Mouse (Mus musculus): ENCODE data around the gene Bricd5. TPM values are rescaled to one million over a fixed set of nuclear protein-coding genes. Genes with fewer than 3 reads are reported as not detected.
"Not testable (repeated sequence)": the region's sequence is repeated elsewhere in the genome, so short reads cannot be mapped to it uniquely, and the experiment has no call there.

Bricd5 gene
- polyA plus RNA-seq, 1 experiment from 2014 or later = 0.26 TPM

GRCm38 (mm10) chr17:24442632-24443155 is 31.0 kb upstream of the Bricd5 start, which contains the start of gene Dnase1l2:
Gene Dnase1l2, minus strand, starts transcription at chr17:24443105.
- no peak within 1 kb of the TSS for H3K4me3 ChIP-seq
- H3K9me3 ChIP-seq (replicated peaks) = no peaks in the 10 kb centered on the region
- no peak within 1 kb of the TSS for H3K27ac ChIP-seq
- WGBS = 84% methylated on average over 7 of the region's 7 CpGs
- H3K4me2 ChIP-seq = no peak within 1 kb of the TSS
- H3K9ac ChIP-seq = no peak within 1 kb of the TSS
- no peaks in the 10 kb centered on the region for H3K27me3 ChIP-seq
- H3K36me3 ChIP-seq (ENCODE audit: poor library complexity, severe bottlenecking) = peaks cover 99% of the 10 kb centered on the region
- no peaks in the 10 kb centered on the region for H3K4me1 ChIP-seq
- ATAC-seq = no peak

- Histone ChIP-seq H3K4me2 (no peak overlapping the region), H3K27me3 (no peaks in the 10 kb centered on the region), H3K36me3 (ENCODE audit: poor library complexity, severe bottlenecking) (peaks cover 99% of the 10 kb centered on the region), H3K4me1 (no peaks in the 10 kb centered on the region), H3K27ac (no peak overlapping the region), H3K9me3 (replicated peaks) (no peaks in the 10 kb centered on the region), H3K4me3 (no peak overlapping the region), H3K9ac (no peak overlapping the region)
- 94% methylated on average over 4 of the region's 4 CpGs for WGBS
- no peak for ATAC-seq
Observed at GRCm38 (mm10) chr17:24443409-24443808, 30.3 kb upstream of the Bricd5 start.

- H3K4me2 ChIP-seq = no peak overlapping the region
- H3K9me3 ChIP-seq (replicated peaks) = no peaks in the 10 kb centered on the region
- H3K27me3 ChIP-seq = no peaks in the 10 kb centered on the region
- ATAC-seq = no peak
- H3K9ac ChIP-seq = no peak overlapping the region
- no peaks in the 10 kb centered on the region for H3K4me1 ChIP-seq
- 97% methylated on average over 8 of the region's 8 CpGs for WGBS
- no peak overlapping the region for H3K4me3 ChIP-seq
- H3K36me3 ChIP-seq (ENCODE audit: poor library complexity, severe bottlenecking) = peaks cover 99% of the 10 kb centered on the region
- no peak overlapping the region for H3K27ac ChIP-seq
Observed at GRCm38 (mm10) chr17:24446590-24446989, 27.1 kb upstream of the Bricd5 start.

- no peak overlapping the region for H3K27ac ChIP-seq
- no peaks in the 10 kb centered on the region for H3K9me3 ChIP-seq (replicated peaks)
- no peak for ATAC-seq
- no peaks in the 10 kb centered on the region for H3K27me3 ChIP-seq
- H3K36me3 ChIP-seq (ENCODE audit: poor library complexity, severe bottlenecking) = peaks cover 72% of the 10 kb centered on the region
- H3K4me3 ChIP-seq = no peak overlapping the region
- no peak overlapping the region for H3K9ac ChIP-seq
- H3K4me1 ChIP-seq = peaks cover 22% of the 10 kb centered on the region
- 96% methylated on average over 6 of the region's 6 CpGs for WGBS
- no peak overlapping the region for H3K4me2 ChIP-seq
Observed at GRCm38 (mm10) chr17:24449507-24449906, 24.2 kb upstream of the Bricd5 start.

GRCm38 (mm10) chr17:24451220-24451619 is 22.5 kb upstream of the Bricd5 start:
- no peak for ATAC-seq
- Histone ChIP-seq H3K27me3 (no peaks in the 10 kb centered on the region), H3K4me1 (peaks cover 23% of the 10 kb centered on the region), H3K4me2 (no peak overlapping the region), H3K4me3 (no peak overlapping the region), H3K36me3 (ENCODE audit: poor library complexity, severe bottlenecking) (peaks cover 55% of the 10 kb centered on the region), H3K27ac (no peak overlapping the region), H3K9me3 (replicated peaks) (no peaks in the 10 kb centered on the region), H3K9ac (no peak overlapping the region)
- WGBS = 97% methylated on average over 6 of the region's 6 CpGs

GRCm38 (mm10) chr17:24453372-24453771 is 20.3 kb upstream of the Bricd5 start:
- no peaks in the 10 kb centered on the region for H3K27me3 ChIP-seq
- ATAC-seq = no peak
- H3K9ac ChIP-seq = no peak overlapping the region; the same call in 1 of the 2 replicates
- WGBS = 77% methylated on average over 2 of the region's 2 CpGs
- peak overlapping the region; percentile 82; the same call in 1 of the 2 replicates for H3K4me3 ChIP-seq
- H3K4me1 ChIP-seq = peaks cover 23% of the 10 kb centered on the region
- H3K9me3 ChIP-seq (replicated peaks) = no peaks in the 10 kb centered on the region
- peak overlapping the region; percentile 85; the same call in 1 of the 2 replicates for H3K4me2 ChIP-seq
- H3K36me3 ChIP-seq (ENCODE audit: poor library complexity, severe bottlenecking) = peaks cover 34% of the 10 kb centered on the region
- no peak overlapping the region for H3K27ac ChIP-seq

GRCm38 (mm10) chr17:24454218-24454755 is 19.4 kb upstream of the Bricd5 start:
- Histone ChIP-seq H3K4me1 (peaks cover 23% of the 10 kb centered on the region), H3K9ac (peak overlapping the region; percentile 94), H3K36me3 (ENCODE audit: poor library complexity, severe bottlenecking) (peaks cover 25% of the 10 kb centered on the region), H3K4me3 (peak overlapping the region; percentile 82), H3K27ac (peak overlapping the region; percentile 92), H3K4me2 (peak overlapping the region; percentile 85), H3K9me3 (replicated peaks) (no peaks in the 10 kb centered on the region), H3K27me3 (no peaks in the 10 kb centered on the region)
- ATAC-seq = no peak
- 12% methylated on average over 14 of the region's 14 CpGs for WGBS

- peak overlapping the region; percentile 85 for H3K4me2 ChIP-seq
- ATAC-seq = peak; percentile 96
- peak overlapping the region; percentile 82 for H3K4me3 ChIP-seq
- H3K27me3 ChIP-seq = no peaks in the 10 kb centered on the region
- under 1% methylated on average over 67 of the region's 67 CpGs for WGBS
- H3K4me1 ChIP-seq = peaks cover 23% of the 10 kb centered on the region
- H3K9ac ChIP-seq = peak overlapping the region; percentile 94
- H3K27ac ChIP-seq = peak overlapping the region; percentile 92
- no peaks in the 10 kb centered on the region for H3K9me3 ChIP-seq (replicated peaks)
- peaks cover 18% of the 10 kb centered on the region for H3K36me3 ChIP-seq (ENCODE audit: poor library complexity, severe bottlenecking)
Observed at GRCm38 (mm10) chr17:24454756-24455522, 18.7 kb upstream of the Bricd5 start.

- not testable (repeated sequence) for H3K27me3 ChIP-seq; H3K9me3 ChIP-seq (replicated peaks); H3K27ac ChIP-seq; ATAC-seq; H3K9ac ChIP-seq
- H3K4me2 ChIP-seq = peak overlapping the region; percentile 85
- peak overlapping the region; percentile 82; the same call in 1 of the 2 replicates for H3K4me3 ChIP-seq
- peaks cover 11% of the 10 kb centered on the region for H3K36me3 ChIP-seq (ENCODE audit: poor library complexity, severe bottlenecking)
- H3K4me1 ChIP-seq = peaks cover 23% of the 10 kb centered on the region
- 51% methylated on average over 10 of the region's 10 CpGs for WGBS
Observed at GRCm38 (mm10) chr17:24455523-24456206, 18.0 kb upstream of the Bricd5 start.

- WGBS = 69% methylated on average over 2 of the region's 2 CpGs
- H3K36me3 ChIP-seq (ENCODE audit: poor library complexity, severe bottlenecking) = no peaks in the 10 kb centered on the region
- H3K9me3 ChIP-seq (replicated peaks) = no peaks in the 10 kb centered on the region
- no peak overlapping the region for H3K27ac ChIP-seq
- no peaks in the 10 kb centered on the region for H3K27me3 ChIP-seq
- no peaks in the 10 kb centered on the region for H3K4me1 ChIP-seq
- no peak overlapping the region for H3K9ac ChIP-seq
- no peak overlapping the region for H3K4me3 ChIP-seq
- no peak overlapping the region for H3K4me2 ChIP-seq
- ATAC-seq = no peak
Observed at GRCm38 (mm10) chr17:24461580-24461979, 12.1 kb upstream of the Bricd5 start.

GRCm38 (mm10) chr17:24462932-24463331 is 10.8 kb upstream of the Bricd5 start:
- Histone ChIP-seq H3K27ac (no peak overlapping the region), H3K4me1 (no peaks in the 10 kb centered on the region), H3K9ac (no peak overlapping the region), H3K27me3 (no peaks in the 10 kb centered on the region), H3K9me3 (replicated peaks) (no peaks in the 10 kb centered on the region), H3K4me3 (no peak overlapping the region), H3K4me2 (no peak overlapping the region), H3K36me3 (ENCODE audit: poor library complexity, severe bottlenecking) (no peaks in the 10 kb centered on the region)
- no peak for ATAC-seq
- 86% methylated on average over 1 of the region's 1 CpGs for WGBS

Measured in forebrain, embryonic 13.5 days (tissue).